Mouse (Mus musculus) kidney, embryonic 16.5 days (tissue): ENCODE data around the gene Sh3bgrl3. TPM values are rescaled to one million over a fixed set of nuclear protein-coding genes. Genes with fewer than 3 reads are reported as not detected.

Experiments used
- ATAC-seq: fragments of 200-750 bp; cut with Nextera tagmentation; 2 replicates; pipeline ENCODE4 v1.8.0; 2017; ENCODE audit warnings: moderate TSS enrichment; ENCODE audit not compliant: low FRiP score, low TSS enrichment
- H3K27ac ChIP-seq: fragments of 300-500 bp; sonication (generic); 2 replicates; pipeline ENCODE4 v1.5.1; 2014; ENCODE audit warnings: low read length
- H3K27me3 ChIP-seq: fragments of 300-500 bp; sonication (generic); 2 replicates; pipeline ENCODE4 v1.6.1; 2014; ENCODE audit warnings: low read length, control low read depth, mixed read lengths; ENCODE audit not compliant: insufficient read depth
- H3K36me3 ChIP-seq: fragments of 300-500 bp; sonication (generic); 2 replicates; pipeline ENCODE4 v1.6.1; 2014; ENCODE audit warnings: low read length, control low read depth, mixed read lengths; ENCODE audit not compliant: insufficient read depth
- H3K4me1 ChIP-seq: fragments of 300-500 bp; sonication (generic); 2 replicates; pipeline ENCODE4 v1.6.1; 2014; ENCODE audit warnings: low read length, control low read depth, mixed read lengths; ENCODE audit not compliant: insufficient read depth
- H3K4me2 ChIP-seq: fragments of 300-500 bp; sonication (generic); replicated peaks from 2 replicates; pipeline ENCODE4 v1.6.1; 2014; ENCODE audit warnings: low read depth, low read length
- H3K4me3 ChIP-seq: fragments of 300-500 bp; sonication (generic); 2 replicates; pipeline ENCODE4 v1.5.1; 2014; ENCODE audit warnings: mild to moderate bottlenecking, low read length
- H3K9ac ChIP-seq: fragments of 300-500 bp; sonication (generic); replicated peaks from 2 replicates; pipeline ENCODE4 v1.6.1; 2014; ENCODE audit warnings: low read length
- H3K9me3 ChIP-seq: fragments of 300-500 bp; sonication (generic); 2 replicates; pipeline ENCODE4 v1.6.1; 2016; ENCODE audit warnings: low read length, control low read depth
- WGBS: fragments of 180-500 bp; shearing (Covaris S2); extraction: QIAGEN DNeasy Blood & Tissue Kit; methylation state at CpG from one replicate; pipeline ENCODE4 v1.1.7; 2014; 5-methylcytosine and 5-hydroxymethylcytosine counted together
- polyA plus RNA-seq: library from polyadenylated mRNA; unstranded; fragments of >200 nt; fragmentation: Nextera tagmentation; extraction: Ambion mirVana; gene quantifications from 2 replicates; pipeline ENCODE4 v1.2.1, GENCODE M21; 2015

Sh3bgrl3 gene
- polyA plus RNA-seq, 1 experiment from 2014 or later, result 389 TPM

DNA sequence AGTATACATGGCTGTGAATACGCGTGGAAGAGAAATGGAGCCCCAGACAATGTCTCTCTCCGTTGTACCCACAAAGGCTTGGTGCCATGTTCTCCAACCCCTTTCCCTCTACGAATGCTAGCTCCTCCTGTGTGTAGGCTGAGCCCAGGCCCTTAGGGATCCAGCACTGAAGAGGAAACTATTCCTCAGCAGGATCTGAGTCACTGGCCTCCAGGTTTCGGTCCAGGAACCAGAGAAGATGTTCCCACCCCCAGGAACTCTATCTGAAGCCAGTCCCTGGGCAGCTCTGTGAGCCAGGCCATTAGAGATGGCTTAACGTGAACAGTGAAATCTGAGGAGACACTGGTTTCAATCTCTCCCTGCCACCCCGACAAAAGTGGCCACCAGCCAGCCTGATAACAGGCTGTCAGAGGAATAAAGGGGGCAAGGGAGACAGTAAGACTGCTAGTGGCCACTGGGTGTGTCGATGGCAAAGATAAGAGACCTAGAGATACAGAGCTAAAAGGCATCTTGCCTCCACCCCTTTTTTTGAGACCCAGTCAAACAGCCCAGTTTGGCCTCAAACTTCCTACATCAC is 4.0 kb upstream of the Sh3bgrl3 start:
- no peak for ATAC-seq
- H3K36me3 ChIP-seq, result peaks cover 7% of the 10 kb centered on the region; the same call in 1 of the 2 replicates
- WGBS, result 71% methylated on average over 8 of the region's 8 CpGs

DNA sequence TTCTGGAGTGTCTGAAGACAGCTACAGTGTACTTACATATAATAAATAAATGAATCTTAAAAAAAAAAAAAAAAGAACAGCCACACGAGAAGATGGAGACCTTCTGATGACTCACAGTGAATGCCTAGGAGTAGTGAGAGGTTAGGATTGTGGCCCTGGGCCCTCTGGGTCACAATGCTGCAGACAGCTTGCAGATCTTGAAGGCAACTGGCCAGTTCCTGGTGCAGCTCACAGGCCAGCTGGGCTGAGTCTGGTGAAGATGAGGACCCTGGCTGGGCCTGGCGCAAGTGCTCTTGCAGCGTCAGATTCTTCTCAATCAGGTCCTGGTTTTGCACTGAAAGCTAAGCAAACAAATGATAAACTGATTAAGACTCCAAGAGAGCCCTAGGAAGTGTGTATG is 3.5 kb upstream of the Sh3bgrl3 start:
- Histone ChIP-seq H3K27ac (no peak overlapping the region), H3K4me3 (no peak overlapping the region), H3K9ac (no peak overlapping the region), H3K9me3 (no peaks in the 10 kb centered on the region), H3K4me1 (peaks cover 26% of the 10 kb centered on the region), H3K27me3 (no peaks in the 10 kb centered on the region), H3K4me2 (no peak overlapping the region), H3K36me3 (peaks cover 7% of the 10 kb centered on the region; the same call in 1 of the 2 replicates)
- ATAC-seq, result no peak
- 73% methylated on average over 3 of the region's 3 CpGs for WGBS

More for the DNA sequence above, 4.0 kb upstream of the Sh3bgrl3 start:
- no peak overlapping the region for H3K9ac ChIP-seq
- H3K4me3 ChIP-seq, result no peak overlapping the region
- no peaks in the 10 kb centered on the region for H3K27me3 ChIP-seq
- peaks cover 22% of the 10 kb centered on the region for H3K4me1 ChIP-seq
- H3K4me2 ChIP-seq, result no peak overlapping the region
- no peaks in the 10 kb centered on the region for H3K9me3 ChIP-seq
- H3K27ac ChIP-seq, result no peak overlapping the region

DNA sequence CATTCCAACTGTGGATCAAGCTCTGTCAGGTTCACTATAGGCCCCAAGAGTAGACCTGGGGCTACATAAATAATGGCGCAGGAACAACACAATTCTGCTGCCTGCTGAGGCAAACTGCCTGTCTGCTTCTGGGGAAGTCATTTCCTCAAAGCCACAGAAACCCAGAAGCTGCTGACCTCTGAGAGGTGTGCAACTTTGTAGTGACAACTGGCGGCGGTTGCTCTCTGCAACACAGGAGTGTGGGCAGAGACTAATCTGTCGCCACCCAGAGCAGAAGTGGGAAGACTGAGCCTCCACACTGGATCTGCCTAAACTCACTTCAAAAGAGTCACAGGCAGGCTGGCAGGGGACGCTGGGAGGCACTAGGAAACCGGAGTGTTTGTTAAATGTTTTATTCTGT is 893 bp upstream of the Sh3bgrl3 start:
- peak overlapping the region; percentile 88 for H3K4me2 ChIP-seq
- no peak for ATAC-seq
- no peaks in the 10 kb centered on the region for H3K27me3 ChIP-seq
- H3K9me3 ChIP-seq, result no peaks in the 10 kb centered on the region
- WGBS, result 31% methylated on average over 6 of the region's 6 CpGs
- peak overlapping the region; percentile 86 for H3K4me3 ChIP-seq
- H3K27ac ChIP-seq, result peak overlapping the region; percentile 95
- peak overlapping the region; percentile 90 for H3K9ac ChIP-seq
- peaks cover 21% of the 10 kb centered on the region for H3K4me1 ChIP-seq
- H3K36me3 ChIP-seq, result peaks cover 7% of the 10 kb centered on the region; the same call in 1 of the 2 replicates

DNA sequence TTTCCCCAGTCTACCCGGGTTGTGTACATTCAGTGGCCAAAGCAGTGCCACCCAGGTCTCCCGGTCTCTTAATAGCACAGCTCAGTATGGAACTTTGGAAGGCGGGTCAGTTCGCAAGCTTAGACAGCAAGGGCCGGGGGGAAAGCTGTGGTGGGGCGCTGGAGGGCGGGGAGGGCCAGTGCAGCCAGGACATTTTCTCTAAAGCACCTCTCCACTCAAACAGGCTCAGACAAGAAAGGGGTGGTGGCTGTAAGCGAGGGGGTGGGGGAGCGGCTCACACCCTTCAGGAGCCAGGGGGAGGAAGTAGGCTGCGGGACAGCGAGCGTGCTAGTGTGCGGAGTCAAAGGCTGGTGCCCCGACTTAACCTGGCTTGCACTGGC is 384 bp upstream of the Sh3bgrl3 start:
- Histone ChIP-seq H3K27ac (peak overlapping the region; percentile 95), H3K4me2 (peak overlapping the region; percentile 88), H3K36me3 (peaks cover 7% of the 10 kb centered on the region; the same call in 1 of the 2 replicates), H3K4me1 (peaks cover 22% of the 10 kb centered on the region), H3K27me3 (no peaks in the 10 kb centered on the region), H3K4me3 (peak overlapping the region; percentile 86), H3K9ac (peak overlapping the region; percentile 90), H3K9me3 (no peaks in the 10 kb centered on the region)
- WGBS, result 2% methylated on average over 14 of the region's 14 CpGs
- ATAC-seq, result peak; percentile 58

DNA sequence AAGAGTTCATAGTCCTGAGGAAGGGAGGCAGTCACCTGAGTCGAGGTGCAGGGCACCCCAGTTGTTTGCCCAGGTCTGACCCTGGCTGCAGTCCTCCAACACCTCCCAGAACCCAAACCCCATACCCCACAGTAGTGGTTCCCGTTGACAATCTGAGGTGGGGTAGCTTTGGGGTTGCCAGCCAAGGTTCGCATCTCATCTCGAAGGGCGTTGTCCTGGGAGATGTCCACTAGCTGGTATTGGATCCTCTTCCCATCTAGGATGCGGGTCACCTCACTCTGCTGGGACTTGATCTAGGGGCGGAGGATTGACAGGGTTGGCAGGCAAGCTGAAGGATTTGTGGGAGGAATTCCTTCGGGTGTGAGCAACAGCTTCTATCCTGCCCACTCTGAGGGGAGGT is 796 bp downstream of the Sh3bgrl3 start:
- Histone ChIP-seq H3K9ac (peak overlapping the region; percentile 90), H3K27ac (peak overlapping the region; percentile 95), H3K9me3 (no peaks in the 10 kb centered on the region), H3K27me3 (no peaks in the 10 kb centered on the region), H3K4me2 (peak overlapping the region; percentile 88), H3K4me3 (peak overlapping the region; percentile 86), H3K36me3 (peaks cover 7% of the 10 kb centered on the region; the same call in 1 of the 2 replicates), H3K4me1 (peaks cover 25% of the 10 kb centered on the region)
- ATAC-seq, result no peak
- WGBS, result 51% methylated on average over 8 of the region's 8 CpGs

DNA sequence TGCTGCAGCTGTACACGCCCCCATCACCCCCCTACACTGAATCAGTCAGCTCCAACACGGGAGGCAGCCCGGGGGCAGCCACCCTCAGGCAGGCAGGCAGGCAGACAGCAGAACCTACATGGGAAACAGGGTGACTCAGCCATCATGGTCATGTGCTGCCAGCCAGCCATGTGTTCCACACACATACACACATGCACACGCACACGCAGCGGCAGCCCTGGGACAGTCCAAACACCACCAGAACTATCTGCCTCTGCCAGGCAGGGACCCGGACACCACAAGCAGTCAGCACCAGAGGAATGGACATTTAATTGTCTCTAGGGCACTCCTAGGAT is 1.5 kb downstream of the Sh3bgrl3 start:
- Histone ChIP-seq H3K27ac (no peak overlapping the region), H3K9me3 (no peaks in the 10 kb centered on the region), H3K27me3 (no peaks in the 10 kb centered on the region), H3K4me1 (peaks cover 28% of the 10 kb centered on the region), H3K9ac (peak overlapping the region; percentile 90; the same call in 1 of the 2 replicates), H3K4me3 (peak overlapping the region; percentile 86; the same call in 1 of the 2 replicates), H3K36me3 (peaks cover 7% of the 10 kb centered on the region; the same call in 1 of the 2 replicates), H3K4me2 (peak overlapping the region; percentile 88; the same call in 1 of the 2 replicates)
- 83% methylated on average over 7 of the region's 7 CpGs for WGBS
- no peak for ATAC-seq

DNA sequence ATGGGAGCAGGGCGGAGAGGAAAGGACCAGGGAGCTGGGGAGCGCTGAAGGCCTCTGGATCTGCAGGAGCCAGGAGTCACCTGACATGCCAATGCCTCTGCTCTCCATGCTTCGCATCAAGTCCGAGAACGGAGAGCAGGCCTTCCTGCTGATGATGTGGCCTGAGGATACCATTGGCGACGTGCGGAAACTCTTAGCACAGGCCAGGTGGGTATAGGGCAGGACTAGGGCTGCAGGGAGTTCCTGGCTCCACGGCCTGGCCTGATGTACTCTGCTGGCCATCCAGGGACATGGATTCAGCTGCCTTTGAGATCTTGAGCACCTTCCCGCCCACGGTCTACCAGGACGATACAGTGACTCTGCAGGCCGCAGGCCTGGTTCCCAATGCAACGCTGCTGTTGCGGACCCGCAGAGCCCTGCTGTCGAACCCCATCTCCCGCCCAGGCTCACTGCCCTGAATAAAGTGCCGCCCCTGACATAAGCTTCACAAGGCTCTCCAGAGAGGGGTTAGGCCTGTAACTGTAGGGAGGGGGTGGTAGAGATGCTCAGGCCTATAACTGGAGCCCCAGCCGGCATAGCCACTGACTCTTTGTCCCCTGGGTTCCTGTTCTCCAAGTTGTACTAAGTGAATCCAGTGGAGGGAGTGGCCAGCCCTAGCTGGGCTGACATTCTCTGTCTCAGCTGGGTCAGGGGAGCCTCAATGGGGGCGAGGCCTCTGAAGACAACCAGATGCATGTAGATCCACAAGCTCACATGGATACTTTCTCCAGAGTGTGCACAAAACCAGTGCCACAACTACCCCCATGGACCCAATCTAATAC is 2.1 kb downstream of the Sh3bgrl3 start:
- H3K9me3 ChIP-seq, result no peaks in the 10 kb centered on the region
- H3K4me2 ChIP-seq, result no peak overlapping the region
- H3K27me3 ChIP-seq, result no peaks in the 10 kb centered on the region
- no peak overlapping the region for H3K27ac ChIP-seq
- 86% methylated on average over 21 of the region's 21 CpGs for WGBS
- H3K4me1 ChIP-seq, result peaks cover 31% of the 10 kb centered on the region
- H3K36me3 ChIP-seq, result peaks cover 7% of the 10 kb centered on the region; the same call in 1 of the 2 replicates
- no peak overlapping the region for H3K4me3 ChIP-seq
- H3K9ac ChIP-seq, result no peak overlapping the region
- no peak for ATAC-seq

DNA sequence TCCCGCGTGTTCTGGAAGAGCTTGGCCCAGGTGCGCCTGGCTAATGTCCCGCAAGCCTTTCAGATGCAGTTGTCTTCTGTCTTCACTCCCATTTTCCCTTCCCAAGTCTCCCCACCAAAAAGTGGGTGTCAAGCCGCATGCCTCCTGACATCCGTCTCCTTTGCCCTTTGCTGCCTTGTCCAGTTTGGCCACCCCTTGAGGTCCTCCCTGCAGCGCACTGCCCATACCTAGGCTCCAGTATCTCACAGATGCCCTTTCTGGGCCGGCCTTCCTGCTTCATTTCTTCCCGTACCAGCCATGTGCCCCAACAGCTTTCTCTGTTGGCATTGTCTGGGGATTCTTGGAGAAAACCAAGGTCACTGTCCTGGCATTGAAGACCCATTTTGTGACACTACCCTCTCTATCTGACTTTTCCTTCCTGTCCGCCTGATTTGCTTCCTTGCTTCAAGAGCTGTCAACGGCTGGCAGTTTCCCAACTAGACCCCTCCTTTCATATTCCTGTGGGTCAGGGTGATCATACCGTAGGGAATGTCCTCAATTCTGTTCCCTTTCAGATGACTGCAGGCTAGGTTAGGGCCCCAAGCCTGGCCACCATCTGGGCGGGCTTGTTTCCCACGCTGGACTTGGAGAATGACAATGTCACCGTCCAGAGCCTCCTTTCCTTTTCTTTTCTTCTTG is 3.1 kb downstream of the Sh3bgrl3 start:
- Histone ChIP-seq H3K9ac (no peak overlapping the region; the same call in 1 of the 2 replicates), H3K9me3 (no peaks in the 10 kb centered on the region), H3K27me3 (no peaks in the 10 kb centered on the region), H3K4me2 (no peak overlapping the region), H3K36me3 (0 out of 2 replicates have a peak, but pooled peaks cover under 1% of the 10 kb centered on the region), H3K4me3 (no peak overlapping the region), H3K4me1 (peaks cover 32% of the 10 kb centered on the region), H3K27ac (no peak overlapping the region)
- no peak for ATAC-seq
- 84% methylated on average over 15 of the region's 15 CpGs for WGBS

DNA sequence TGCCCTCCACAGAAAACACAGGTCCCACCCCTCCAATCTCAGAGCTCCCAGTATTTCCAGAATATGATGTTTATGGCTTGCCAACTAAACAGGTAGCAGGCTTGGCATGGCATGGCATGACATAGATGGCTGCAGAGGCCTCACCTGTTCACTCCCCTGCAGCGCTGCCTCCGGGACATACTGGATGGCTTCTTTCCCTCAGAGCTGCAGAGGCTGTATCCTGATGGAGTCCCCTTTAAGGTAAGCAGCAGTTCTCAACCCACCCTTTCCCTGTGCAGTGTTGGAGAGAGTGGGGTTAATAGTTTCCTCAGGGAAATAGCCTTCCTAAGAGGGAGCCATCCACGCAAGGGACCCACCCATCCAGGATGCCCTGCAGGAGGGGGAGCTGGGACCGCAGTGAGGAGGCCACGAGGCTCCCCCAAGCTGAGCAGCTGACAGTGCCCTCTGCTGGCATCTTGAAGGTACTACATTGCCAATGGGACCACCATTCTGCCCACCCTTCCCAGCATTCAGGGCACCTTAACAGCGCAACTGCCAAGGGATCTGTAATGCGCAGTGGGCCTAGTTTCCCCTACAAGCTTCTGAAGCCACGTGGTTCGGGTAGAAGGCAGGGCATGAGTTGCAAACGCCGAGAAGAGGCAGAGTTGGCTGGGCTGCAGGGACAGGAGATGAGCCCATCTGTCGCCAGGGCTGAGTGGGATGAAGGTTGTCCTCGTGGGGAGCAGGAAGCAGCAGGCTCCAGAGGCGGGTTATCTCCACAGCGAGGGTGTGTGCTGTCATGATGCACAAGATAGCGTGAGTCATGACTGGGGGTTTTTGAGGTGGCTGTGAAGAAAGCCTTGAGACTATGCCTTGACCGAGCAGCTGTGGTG is 4.7 kb downstream of the Sh3bgrl3 start:
- H3K4me2 ChIP-seq, result no peak overlapping the region
- no peak overlapping the region for H3K4me3 ChIP-seq
- H3K27me3 ChIP-seq, result no peaks in the 10 kb centered on the region
- H3K36me3 ChIP-seq, result no peaks in the 10 kb centered on the region
- H3K9ac ChIP-seq, result no peak overlapping the region
- no peaks in the 10 kb centered on the region for H3K9me3 ChIP-seq
- ATAC-seq, result no peak
- 26% methylated on average over 17 of the region's 17 CpGs for WGBS
- no peak overlapping the region for H3K27ac ChIP-seq
- peaks cover 26% of the 10 kb centered on the region for H3K4me1 ChIP-seq
